Mouse (Mus musculus): Measurements from ENCODE around the gene Cldn14. TPM values are rescaled to one million over a fixed set of nuclear protein-coding genes. Genes with fewer than 3 reads are reported as not detected.

The Cldn14 gene
- polyA plus RNA-seq, 1 experiment from 2014 or later: not detected

DNA sequence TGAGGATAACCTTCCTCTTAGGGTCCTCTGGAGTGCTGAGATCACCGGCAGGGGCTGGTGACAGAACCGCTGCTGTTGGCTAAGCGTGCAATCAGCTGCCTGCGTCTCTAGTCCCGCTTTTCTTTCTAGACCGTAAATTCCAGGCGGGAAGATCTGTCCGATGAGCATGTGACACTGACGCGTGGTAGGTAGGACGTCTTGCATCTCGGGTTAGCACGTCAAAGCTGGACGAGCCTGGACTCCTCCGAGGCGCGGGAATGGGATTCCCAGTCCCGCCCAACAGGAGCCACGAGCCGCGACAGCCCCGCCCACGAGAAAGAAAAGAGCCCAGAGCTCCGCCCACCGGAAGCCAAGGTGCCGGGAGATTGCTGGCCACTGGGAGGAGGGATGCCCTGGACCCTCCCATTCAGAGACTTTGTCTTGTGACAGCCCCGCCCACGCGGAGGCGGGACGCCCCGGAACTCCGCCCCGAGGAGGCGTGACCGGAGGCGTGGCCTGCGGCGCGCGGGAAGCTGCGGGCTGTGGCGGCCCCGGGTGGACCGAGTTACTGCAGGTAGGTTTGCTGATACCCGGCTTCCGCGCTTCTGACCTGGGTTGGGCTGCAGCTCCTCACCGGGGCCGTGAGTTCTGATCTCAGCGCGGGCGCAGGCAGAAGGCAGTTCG lies 125.1 kb downstream of the Cldn14 start, which contains the start of gene Chaf1b:
Gene Chaf1b (plus strand): TSS at position 479 of the 663 bp plus-strand sequence.
- ATAC-seq (ENCODE audit: low FRiP score) (peak; percentile 93), DNase-seq (ENCODE audit: low spot score) (peak; percentile 99)
- no peak within 1 kb of the TSS for H3K27ac ChIP-seq (ENCODE audit: low read depth, low read length)
- H3K27me3 ChIP-seq (ENCODE audit: control insufficient read depth, insufficient read depth, low read length): no peaks in the 10 kb centered on the region
- H3K9me3 ChIP-seq (ENCODE audit: control insufficient read depth, low read length): no peaks in the 10 kb centered on the region
- WGBS: under 1% methylated on average over 54 of the region's 54 CpGs
- peak within 1 kb of the TSS; percentile 90 for H3K4me2 ChIP-seq (replicated peaks; ENCODE audit: low read depth, low read length)
- no peaks in the 10 kb centered on the region for H3K36me3 ChIP-seq (ENCODE audit: control insufficient read depth, insufficient read depth, low read length)
- H3K4me1 ChIP-seq (replicated peaks; ENCODE audit: control insufficient read depth, insufficient read depth, low read length): no peaks in the 10 kb centered on the region
- peak within 1 kb of the TSS; percentile 79 for H3K4me3 ChIP-seq (ENCODE audit: low read depth, low read length)
- H3K9ac ChIP-seq (ENCODE audit: low read depth, low read length): peak within 1 kb of the TSS; percentile 55

DNA sequence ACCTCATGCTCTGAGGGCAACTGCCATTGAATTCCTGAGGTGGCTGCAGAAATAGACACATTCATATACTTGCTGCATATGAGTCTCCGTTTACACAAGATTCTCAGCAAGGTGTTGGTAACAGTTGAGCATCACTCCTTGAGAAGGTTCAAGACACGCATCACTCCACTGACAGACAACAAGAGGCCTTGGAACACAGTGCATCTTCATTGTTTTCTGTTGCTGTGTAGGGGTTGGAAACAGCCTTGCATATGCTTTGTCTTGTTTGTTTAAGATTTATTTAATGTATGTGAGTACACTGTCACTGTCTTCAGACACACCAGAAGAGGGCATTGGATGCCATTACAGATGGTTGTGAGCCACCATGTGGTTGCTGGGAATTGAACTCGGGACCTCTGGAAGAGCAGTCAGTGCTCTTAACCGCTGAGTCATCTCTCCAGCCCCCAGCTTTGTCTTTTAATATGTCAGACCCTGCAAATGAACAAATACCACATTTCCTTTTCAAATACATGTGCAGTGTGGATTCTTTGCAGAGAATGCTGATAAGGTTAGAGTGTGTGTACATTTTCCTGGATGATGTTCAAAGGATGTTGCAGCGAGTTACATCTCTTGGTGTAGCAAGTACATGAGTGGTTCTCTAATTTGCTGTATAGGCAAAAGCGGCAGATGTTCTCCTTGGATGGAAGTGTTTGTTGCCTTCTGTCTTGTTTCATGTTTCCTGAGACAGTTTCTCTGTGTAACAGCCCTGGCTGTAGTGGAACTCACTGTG lies 130.8 kb downstream of the Cldn14 start:
- Histone ChIP-seq H3K4me3 (ENCODE audit: low read depth, low read length) (no peak overlapping the region), H3K36me3 (ENCODE audit: control insufficient read depth, insufficient read depth, low read length) (peaks cover 5% of the 10 kb centered on the region; the same call in 1 of the 2 replicates), H3K27ac (ENCODE audit: low read depth, low read length) (no peak overlapping the region), H3K9ac (ENCODE audit: low read depth, low read length) (no peak overlapping the region), H3K27me3 (ENCODE audit: control insufficient read depth, insufficient read depth, low read length) (no peaks in the 10 kb centered on the region), H3K4me1 (replicated peaks; ENCODE audit: control insufficient read depth, insufficient read depth, low read length) (no peaks in the 10 kb centered on the region), H3K9me3 (ENCODE audit: control insufficient read depth, low read length) (no peaks in the 10 kb centered on the region), H3K4me2 (replicated peaks; ENCODE audit: low read depth, low read length) (no peak overlapping the region)
- DNase-seq (ENCODE audit: low spot score) (no peak), ATAC-seq (ENCODE audit: low FRiP score) (no peak)
- WGBS: 93% methylated on average over 6 of the region's 6 CpGs

DNA sequence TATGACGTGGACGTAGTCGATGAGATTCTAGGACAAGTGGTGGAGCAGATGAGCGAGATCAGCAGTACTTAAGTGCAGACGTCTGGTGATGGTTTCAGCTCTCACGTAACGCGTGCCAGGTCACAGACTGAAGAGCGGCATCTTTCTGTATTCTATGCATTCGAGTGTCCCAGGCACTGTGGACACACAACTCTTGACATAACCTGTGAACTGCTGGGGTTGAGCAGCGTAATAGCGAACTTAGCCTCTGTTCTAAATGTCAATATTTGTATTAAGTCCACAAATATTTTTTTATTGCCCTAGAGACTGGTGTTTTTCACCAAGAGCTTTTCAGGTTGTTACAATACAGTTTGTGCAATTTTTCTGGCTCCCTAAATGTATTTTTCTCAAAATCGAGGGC lies 133.8 kb downstream of the Cldn14 start:
- no peaks in the 10 kb centered on the region for H3K4me1 ChIP-seq (replicated peaks; ENCODE audit: control insufficient read depth, insufficient read depth, low read length)
- H3K27ac ChIP-seq (ENCODE audit: low read depth, low read length): no peak overlapping the region
- 93% methylated on average over 13 of the region's 13 CpGs for WGBS
- H3K36me3 ChIP-seq (ENCODE audit: control insufficient read depth, insufficient read depth, low read length): peaks cover 18% of the 10 kb centered on the region
- no peaks in the 10 kb centered on the region for H3K27me3 ChIP-seq (ENCODE audit: control insufficient read depth, insufficient read depth, low read length)
- H3K9ac ChIP-seq (ENCODE audit: low read depth, low read length): no peak overlapping the region
- DNase-seq (ENCODE audit: low spot score) (no peak), ATAC-seq (ENCODE audit: low FRiP score) (no peak)
- no peak overlapping the region for H3K4me3 ChIP-seq (ENCODE audit: low read depth, low read length)
- no peaks in the 10 kb centered on the region for H3K9me3 ChIP-seq (ENCODE audit: control insufficient read depth, low read length)
- no peak overlapping the region for H3K4me2 ChIP-seq (replicated peaks; ENCODE audit: low read depth, low read length)

Other genes starting within 250 kb of the Cldn14 start
- 30.6 and 37.9 TPM in 2 replicates for gene Morc3, start 176.7 kb downstream of the Cldn14 start, polyA plus RNA-seq (2014; fragmentation: Nextera tagmentation; extraction: Ambion mirVana)
- 87.8 and 91.2 TPM in 2 replicates for gene Chaf1b, start 124.9 kb downstream of the Cldn14 start, polyA plus RNA-seq (2014; fragmentation: Nextera tagmentation; extraction: Ambion mirVana)
- 0.35 and 0.39 TPM in 2 replicates for gene Sim2, start 76.1 kb upstream of the Cldn14 start, polyA plus RNA-seq (2014; fragmentation: Nextera tagmentation; extraction: Ambion mirVana)